Mouse (Mus musculus) kidney, adult 18-20 months (tissue): ENCODE data around the gene Raph1.
"Not testable (repeated sequence)": the region's sequence is repeated elsewhere in the genome, so short reads cannot be mapped to it uniquely, and the experiment has no call there.

ENCODE experiments used
- DNase-seq: peaks from one replicate; pipeline ENCODE4 v3.0.0; 2021

Gene Raph1

DNA sequence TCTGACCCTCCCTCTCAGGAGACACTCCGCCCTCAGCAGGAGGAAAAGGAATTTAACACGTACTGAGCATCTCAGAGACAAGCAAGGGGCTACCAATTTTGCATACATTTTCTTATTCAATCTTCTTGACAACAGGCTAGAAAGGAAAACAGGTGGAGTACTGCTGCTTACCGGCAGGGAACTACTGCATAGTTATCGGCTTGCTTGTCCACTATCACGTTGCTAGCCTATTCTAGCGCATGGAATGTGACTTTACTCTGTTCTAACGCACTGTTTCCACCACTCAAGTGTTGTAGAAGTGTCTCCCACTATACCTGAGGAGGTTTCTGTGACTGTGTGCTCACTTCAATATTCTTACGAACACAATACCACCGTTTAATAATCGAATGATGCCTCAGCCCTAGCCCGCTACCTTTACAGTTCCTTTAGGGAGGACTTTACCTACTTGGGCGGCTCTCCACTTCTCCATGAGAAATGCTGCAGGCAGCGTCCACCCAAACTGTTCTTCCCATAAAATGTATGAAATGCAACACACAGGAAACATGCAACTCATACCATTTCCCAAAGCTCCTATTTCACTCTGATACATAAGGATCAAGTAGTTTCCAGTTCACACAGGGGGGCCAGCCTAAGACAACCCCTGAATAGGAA is 1.5 kb downstream of the Raph1 start:
- peak; percentile 28 for DNase-seq

DNA sequence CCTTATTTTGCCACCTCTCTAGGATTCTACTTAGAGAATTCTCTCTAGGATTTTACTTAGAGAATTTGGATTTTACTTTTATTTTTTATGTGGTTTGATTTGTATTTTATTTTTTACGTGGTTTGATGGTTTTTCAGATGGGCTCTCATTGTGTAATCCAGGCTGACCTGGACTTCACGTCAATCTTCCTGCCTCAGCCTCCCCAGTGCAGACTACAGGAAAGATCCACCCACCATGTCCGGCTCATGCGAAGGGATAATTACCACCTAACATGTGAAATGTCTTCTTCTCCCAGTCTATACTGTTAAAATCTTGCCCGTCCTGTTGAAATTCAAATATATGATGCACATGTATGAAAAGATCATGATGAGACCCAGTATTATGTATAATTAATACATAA is 2.2 kb downstream of the Raph1 start:
- DNase-seq: no peak

GRCm38 (mm10) chr1:60563021-60563420 is 3.9 kb downstream of the Raph1 start:
- DNase-seq: no peak

DNA sequence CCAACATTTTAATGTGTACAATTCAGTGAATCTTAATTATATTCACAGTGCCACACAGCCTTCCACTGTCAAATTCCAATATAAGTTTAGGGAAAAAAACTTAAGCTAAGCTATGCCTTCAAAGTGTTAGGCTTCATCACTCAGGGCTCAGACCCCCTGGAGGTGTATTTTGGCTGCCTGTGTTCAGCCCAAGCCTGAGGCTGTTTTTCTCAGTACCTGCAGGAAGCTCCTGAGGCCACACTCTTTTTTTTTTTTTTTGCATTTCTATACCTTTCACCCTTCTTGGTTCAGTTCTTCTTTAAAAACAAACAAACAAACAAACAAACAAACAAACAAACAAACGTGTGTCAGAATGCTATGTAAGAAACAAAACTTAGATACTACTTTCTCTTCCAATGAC is 23.2 kb downstream of the Raph1 start:
- no peak for DNase-seq

DNA sequence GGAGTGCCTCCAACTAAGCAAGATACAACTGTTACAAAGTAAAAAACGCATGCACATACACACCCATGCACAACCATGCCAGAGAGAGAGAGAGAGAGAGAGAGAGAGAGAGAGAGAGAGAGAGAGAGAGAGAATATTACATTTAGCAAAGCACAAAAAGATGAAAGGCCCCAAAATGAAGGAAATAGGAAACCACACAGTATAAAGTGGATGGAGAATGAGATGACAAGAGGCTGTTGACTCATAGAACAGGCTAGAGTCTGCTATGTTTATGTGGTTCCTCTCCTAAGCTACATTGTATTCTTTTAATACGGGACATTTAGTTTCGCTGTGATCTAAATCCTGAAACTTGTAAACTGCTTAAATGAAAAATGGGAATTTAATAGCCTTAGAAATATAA is 27.6 kb downstream of the Raph1 start:
- no peak for DNase-seq

DNA sequence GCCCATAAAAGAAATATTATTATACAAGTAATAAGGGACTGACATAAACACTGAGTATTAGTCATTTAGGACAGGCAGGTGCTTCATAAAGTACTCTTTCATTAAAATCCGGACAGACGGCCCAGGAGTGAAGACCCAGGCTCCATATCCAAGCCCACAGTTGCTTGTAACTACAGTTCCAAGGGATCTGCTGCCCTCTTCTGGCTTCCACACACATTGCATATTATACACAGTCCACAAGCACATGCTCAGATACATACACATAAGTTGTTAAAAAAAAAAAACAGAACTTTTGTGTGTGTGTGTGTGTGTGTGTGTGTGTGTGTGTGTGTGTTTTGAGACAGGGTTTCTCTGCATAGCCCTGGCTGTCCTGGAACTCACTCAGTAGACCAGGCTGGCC is 32.0 kb downstream of the Raph1 start:
- peak; percentile 32 for DNase-seq

DNA sequence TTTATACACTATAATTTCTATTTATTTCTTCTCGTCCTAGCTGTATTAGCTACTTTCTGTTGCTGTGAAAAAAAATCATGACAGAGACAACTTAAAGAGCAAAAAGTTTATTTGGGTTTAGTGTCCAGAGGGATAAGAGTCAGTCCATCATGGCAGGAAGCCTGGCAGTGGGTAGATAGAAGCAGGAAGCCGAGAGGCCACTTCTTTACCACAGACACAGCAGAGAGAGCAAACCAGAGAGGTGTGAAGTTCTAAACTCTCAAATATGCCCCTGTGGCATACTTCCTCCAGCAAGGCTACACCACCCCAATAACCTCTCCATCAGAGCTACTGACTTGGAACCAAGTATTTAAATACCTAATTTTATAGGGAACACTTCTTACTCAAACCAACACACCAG is 36.3 kb downstream of the Raph1 start:
- no peak for DNase-seq

DNA sequence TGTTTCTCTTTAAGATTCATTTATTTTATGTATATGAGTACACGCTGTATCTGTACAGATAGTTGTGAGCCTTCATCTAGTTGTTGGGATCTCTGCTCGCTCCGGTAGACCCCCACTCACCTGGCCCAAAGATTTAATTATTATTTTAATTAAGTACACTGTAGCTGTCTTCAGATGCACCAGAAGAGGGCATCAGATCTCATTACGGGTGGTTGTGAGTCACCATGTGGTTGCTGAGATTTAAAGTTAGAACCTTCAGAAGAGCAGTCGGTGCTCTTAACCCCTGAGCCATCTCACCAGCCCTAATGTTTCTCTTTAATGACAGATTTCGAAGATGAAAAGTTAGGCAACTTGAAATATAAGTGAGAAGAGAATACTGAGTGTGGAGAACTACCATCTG is 36.8 kb downstream of the Raph1 start:
- DNase-seq: no peak

DNA sequence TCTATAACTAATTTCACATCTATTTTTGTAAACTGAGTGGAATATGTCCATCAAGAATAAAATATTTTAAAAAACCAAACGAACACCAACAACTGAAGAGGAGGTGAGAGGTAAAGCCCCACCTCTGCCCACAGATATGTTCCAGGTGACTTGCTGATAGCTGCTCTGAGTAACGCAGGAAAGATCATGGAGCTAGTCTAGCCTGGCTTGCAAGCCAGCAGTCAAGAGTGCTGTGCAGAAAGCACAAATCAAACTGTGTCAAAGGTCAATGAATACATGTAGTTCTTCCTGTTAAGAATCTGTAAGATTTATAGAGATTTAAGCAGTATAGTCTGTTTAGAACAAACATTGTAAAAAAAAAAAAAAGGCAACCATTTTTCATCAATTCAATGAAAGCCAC is 56.3 kb downstream of the Raph1 start:
- DNase-seq: no peak

GRCm38 (mm10) chr1:60503456-60503855 is 63.4 kb downstream of the Raph1 start:
- DNase-seq: no peak

DNA sequence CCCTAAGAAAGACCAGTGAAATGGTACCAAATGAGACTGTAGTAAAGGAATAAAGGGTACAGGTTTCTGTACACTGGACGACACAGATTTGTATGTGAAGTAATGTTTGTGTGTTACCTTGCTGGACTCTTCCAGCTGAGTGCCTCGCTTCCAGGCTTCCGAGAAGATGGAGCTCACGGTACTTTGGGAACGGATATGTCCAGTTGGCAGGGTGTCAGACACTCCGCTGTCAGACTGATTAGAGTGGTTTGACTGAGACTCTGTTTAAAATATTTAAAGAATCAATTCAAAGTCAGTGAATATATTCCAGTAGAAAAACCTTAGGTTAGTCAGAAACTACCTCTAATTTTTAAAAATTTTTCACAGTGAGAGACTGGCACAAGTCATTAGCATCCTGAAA is 73.5 kb downstream of the Raph1 start:
- no peak for DNase-seq

DNA sequence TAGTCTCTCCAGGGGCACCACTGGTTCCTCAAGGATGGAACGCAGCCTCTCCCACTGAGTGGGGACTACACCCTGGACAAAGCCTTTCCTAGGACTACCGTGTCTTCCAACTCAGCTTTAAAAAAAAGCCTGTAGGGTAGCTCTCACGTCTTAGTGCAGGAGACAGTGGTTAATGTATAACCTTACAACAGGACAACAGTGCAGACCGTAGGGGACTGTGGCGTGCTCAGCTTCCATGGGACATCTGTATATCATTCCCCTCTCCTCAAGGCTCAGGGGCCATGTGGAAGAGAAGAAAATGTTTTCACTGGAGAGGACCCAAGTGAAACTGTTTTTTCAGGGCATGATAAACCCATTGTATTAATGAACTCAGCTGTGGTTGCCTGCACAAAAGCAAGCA is 74.5 kb downstream of the Raph1 start:
- no peak for DNase-seq

DNA sequence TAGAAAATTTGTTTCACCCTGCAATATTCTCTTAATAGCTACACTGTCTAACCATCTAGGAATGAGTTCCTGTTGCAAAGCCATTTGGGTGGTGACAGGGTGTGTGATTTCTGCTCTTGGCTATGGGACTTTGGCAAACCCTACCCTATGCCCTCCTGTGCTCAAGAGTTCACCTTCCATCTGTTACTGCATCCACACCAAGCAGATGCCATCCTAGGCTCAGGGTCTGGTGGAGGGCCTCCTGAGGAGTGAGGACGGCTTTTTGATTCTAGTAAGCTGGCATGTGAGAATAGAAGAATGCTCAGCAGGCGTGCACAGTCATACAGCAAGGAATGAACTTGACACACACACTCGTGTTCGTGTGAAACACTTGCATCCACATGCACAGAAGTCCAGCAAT is 76.4 kb downstream of the Raph1 start:
- DNase-seq: no peak

- no peak for DNase-seq
Measured at GRCm38 (mm10) chr1:60489660-60490059, 77.2 kb downstream of the Raph1 start.

- DNase-seq: no peak
Measured at GRCm38 (mm10) chr1:60488635-60489034, 78.3 kb downstream of the Raph1 start.

- DNase-seq: no peak
Measured at GRCm38 (mm10) chr1:60485649-60486048, 81.3 kb downstream of the Raph1 start.

DNA sequence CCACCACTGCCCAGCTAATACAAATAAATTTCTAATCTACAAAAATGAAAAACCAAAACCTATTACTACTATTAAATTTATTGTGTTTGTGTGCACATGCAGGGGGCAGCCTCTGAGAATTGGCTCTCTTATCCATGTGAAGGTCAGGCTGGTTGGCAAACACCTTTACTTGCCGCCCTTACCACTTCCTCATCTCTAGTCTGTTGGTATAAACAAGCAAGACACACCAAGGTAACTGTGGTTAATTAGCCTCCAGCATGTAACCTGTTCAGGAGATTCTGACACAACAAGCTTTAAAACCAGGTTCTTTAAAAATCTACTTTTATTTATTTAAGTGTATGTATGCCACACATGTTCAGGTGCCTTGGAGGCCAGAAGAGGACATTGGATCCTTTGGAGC is 84.0 kb downstream of the Raph1 start:
- no peak for DNase-seq

- DNase-seq: no peak
Measured at GRCm38 (mm10) chr1:60481561-60481960, 85.3 kb downstream of the Raph1 start.

DNA sequence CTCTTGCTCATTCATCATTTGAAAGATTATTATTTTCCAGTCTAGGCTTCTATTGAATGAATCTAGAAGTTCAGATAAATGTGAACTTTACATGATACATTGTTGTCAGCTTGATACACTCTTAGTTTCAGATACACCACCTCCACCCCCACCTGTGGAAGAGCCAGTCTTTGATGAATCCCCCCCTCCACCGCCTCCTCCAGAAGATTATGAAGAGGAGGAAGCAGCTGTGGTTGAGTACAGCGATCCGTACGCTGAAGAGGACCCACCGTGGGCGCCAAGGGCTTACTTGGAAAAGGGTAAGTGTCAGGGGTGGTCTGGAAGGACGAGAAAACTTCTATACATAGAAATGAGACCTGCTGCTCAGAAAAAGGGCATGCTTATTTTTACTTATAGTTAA is 96.4 kb downstream of the Raph1 start:
- DNase-seq: no peak

- no peak for DNase-seq
Measured at GRCm38 (mm10) chr1:60469491-60469890, 97.4 kb downstream of the Raph1 start.

DNA sequence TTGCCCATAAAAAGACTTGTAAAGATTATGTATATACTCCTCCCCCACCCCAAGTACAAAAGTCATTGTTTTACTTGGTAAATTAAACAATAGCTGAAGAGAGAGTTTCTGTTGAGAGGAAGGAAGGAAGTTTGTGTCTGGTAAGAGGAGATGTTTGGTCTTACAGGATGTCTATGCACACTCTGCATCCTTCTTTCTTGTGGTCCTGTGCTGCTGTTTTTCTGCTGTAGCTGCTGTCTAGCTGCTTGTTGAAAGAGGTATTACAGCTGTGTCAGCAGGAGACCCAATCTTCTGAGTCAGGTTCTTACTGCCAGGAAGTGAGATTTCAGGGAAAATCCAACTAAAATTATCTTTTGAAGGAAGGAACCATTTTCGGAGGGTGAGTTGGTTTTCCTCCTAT is 106.3 kb downstream of the Raph1 start:
- DNase-seq: no peak

DNA sequence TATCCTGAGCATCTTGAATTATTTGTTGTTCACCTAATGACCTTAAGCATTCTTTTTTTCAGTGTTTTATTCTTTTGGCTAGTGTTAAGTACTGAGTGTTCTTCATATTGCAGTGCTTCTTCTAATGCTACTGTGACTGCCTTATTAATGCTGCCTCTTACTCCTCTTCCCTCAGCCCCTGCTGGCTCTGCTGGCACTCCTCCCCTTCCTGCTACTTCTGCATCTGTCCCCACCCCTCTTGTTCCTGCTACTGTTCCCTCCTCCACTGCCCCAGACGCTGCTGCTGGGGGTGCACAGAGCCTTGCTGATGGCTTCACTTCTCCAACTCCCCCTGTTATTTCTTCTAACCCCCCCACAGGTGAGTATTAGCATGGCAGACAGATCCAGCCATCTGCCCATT is 117.0 kb downstream of the Raph1 start:
- no peak for DNase-seq

DNA sequence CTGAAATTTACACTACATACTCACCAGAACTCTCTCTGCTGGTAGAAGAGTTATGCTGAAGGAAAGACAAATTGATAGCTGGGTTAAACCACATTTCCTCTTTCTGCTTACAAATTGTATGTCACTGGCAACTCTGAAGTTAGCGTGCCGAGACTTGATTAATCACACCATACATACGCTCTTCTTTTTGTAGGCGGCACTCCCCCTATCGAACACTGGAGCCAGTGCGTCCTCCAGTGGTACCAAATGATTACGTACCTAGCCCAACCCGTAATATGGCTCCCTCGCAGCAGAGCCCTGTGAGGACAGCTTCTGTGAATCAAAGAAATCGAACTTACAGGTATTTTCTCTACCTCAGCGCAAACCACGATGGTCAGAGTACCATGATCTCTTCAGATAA is 119.8 kb downstream of the Raph1 start:
- DNase-seq: no peak

- not testable (repeated sequence) for DNase-seq
Measured at GRCm38 (mm10) chr1:60441438-60441837, 125.5 kb downstream of the Raph1 start.

GRCm38 (mm10) chr1:60432497-60432896 is 134.4 kb downstream of the Raph1 start:
- DNase-seq: no peak
